Mouse (Mus musculus): ENCODE results near the gene Gpx6.
A peak's percentile ranks its signal among the peaks of the same experiment; 100 is the strongest.

The Gpx6 gene

DNA sequence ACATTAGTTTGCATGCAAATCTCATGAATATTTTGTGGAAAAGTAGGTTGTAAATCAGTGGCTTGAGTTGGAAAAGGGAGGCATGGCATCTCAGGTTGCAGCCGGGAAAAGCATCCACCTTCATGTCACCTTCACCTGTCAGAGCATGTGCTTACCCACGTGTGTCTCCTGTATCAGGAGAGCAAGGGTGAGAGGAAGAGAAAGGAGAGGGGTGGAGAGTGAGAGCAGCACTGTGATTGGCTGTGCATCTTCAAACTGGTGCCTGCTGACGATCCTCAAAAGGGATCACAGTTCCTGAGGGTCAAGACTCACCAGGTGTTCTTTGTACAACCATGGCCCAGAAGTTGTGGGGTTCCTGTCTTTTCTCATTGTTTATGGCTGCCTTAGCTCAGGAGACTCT lies at the start of gene Gpx6:
Gene Gpx6 (plus strand): TSS at position 200 of the 400 bp plus-strand sequence.
- no peak for DNase-seq

DNA sequence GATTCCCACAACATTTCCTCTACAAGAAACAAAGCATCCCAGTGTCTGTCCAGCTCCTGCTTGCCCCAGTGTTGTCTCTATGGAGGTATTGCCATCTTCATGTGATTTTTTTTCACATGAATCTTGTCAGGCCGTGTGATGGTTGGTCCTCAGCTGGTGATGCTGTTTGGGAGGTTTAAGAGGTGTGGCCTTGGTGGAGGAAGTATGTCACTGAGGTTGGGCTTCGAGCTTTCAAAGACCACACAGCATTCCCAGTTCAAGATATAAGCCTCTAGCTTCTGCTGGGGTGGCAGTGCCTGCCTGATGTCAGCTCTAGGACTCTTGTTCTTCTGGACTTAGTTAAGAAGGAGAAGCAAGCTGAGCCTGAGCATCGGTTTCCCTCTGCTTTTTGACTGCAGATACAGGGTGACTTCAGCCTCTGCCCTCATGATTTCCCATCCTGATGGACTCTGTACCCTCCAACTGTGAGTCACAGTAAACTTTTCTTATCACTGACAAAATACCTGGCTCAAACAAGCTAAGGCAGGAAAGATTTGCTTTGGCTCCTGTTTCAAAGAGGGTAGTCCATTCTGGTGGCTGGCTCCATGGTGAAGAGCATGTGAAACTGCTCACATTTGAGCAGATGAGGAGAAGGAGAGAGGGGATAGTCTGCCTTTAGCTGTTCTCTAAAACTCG lies 49.0 kb upstream of the Gpx6 start:
- DNase-seq: no peak

DNA sequence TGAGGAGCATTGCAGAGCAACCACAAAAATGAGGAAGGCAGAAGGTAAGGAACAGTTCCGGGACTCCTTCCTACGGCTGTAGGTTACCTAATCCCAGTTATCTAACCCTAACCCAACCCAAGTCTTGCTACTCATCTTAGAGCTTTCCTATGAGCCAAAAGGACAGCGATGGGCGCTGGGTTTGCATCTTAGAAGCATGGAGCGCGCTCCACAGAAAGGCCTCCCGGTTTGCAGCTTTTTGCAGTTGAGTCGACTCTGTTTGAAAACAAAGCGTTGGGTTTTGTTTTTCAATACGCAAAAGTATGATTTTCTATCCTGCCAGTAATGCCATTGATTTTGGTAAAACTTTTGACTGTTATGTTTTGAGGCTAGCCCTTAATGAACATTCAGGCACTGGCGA lies 48.0 kb upstream of the Gpx6 start:
- DNase-seq: no peak

DNA sequence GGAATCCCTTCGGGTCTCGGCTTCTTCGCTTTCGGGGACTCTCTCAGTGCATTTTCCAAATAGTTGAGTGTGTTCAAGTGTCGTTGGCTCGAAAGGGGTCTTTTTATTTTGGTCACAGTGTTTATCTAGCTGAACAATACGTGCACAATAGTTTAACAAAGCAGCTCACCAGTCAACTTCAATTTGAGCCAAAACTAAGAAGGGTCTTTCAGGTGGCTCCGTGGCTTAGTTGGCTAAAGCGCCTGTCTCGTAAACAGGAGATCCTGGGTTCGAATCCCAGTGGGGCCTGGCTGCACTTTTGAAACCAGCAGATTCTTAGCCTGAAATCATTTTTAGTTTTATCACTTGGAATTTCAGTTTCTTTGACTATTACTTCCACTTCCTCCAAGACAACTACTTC lies 47.6 kb upstream of the Gpx6 start:
- DNase-seq: no peak

DNA sequence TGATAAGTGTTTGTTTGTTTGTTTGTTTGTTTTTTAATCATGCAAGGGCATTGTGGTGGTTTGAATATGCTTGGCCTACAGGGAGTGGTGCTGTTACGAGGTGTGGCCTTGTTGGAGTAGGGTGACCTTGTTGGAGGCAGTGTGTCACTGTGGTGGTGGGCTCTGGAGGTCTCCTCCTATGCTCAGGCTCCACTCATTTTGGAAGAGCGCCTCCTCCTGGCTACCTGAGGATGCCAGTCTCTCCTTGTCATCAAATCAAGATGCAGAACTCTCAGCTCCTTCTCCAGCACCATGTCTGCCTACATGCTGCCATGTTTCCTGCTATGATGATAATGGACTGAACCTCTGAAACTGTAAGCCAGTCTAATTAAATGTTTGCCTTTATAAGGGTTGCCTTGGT lies 46.2 kb upstream of the Gpx6 start:
- DNase-seq: no peak

DNA sequence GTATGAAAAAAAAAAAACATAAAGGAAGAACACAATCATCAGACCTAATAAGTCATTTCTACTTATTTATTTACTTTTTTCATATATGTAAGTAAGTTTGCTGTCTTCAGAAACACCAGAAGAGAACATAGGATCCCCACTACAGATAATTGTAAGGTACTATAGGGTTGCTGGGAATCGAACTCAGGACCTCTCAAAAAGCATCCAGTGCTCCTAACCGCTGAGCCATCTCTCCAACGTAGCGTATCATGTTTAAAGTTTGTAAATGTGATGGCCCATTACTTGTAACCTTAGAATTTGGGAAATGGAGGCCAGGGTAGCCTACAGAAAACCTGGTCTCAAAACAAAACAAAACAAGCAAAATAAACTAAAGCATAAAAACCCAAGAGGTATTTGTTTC lies 44.4 kb upstream of the Gpx6 start:
- DNase-seq: no peak

DNA sequence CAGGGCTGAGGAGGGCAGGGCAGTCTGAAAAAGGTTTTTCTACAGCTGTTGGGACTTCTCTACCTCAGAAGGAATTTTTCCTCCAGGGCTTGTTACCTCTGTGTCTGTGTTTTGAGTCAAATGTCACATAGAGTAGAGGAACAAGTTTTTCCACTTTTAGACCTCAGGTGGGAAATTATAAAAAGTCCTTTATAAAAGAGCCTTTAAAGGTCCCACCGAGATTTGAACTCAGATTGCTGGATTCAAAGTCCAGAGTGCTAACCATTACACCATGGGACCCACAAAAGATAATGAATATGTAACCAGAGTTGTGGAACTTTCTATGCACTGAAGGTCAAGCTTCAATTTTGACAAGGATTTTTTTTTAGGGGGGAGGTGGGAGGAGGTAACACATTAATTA lies 43.7 kb upstream of the Gpx6 start:
- no peak for DNase-seq

DNA sequence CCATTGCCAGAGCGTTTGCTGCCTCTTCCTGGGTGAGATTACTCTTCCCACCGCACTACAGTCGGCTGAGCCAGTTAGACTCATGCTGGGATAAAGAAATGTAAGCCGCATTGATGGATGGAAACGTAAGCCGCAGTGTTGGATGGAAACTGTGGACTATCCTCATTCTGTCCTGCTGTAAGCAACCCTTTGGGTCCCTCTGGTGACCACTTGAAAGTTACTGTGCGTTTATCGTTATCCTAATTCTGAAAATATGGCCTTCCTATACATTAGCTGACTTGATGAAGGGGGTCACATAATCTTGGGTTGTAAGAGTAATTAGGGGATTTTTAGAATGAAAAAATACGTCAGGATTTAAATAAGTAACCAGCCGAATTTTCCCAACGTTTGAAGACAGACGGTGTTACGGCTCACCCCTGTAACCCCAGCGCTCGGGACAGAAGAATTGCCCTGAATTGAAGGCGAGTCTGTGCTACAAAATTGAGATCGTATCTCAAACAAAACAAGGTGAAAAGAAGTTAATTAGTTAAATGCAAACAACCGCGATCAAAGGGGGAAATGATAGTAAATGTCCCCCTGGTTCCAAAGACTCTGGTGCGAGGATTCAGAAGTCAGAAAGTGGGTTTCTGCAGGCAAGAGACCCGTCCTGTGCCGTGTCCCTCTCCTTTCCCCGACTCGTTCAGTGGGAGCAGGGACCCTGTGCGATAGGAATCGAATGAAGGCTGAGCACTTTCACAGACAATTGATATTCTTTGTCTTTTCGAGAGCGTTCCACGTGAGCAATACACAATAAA lies 36.7 kb upstream of the Gpx6 start:
- no peak for DNase-seq

DNA sequence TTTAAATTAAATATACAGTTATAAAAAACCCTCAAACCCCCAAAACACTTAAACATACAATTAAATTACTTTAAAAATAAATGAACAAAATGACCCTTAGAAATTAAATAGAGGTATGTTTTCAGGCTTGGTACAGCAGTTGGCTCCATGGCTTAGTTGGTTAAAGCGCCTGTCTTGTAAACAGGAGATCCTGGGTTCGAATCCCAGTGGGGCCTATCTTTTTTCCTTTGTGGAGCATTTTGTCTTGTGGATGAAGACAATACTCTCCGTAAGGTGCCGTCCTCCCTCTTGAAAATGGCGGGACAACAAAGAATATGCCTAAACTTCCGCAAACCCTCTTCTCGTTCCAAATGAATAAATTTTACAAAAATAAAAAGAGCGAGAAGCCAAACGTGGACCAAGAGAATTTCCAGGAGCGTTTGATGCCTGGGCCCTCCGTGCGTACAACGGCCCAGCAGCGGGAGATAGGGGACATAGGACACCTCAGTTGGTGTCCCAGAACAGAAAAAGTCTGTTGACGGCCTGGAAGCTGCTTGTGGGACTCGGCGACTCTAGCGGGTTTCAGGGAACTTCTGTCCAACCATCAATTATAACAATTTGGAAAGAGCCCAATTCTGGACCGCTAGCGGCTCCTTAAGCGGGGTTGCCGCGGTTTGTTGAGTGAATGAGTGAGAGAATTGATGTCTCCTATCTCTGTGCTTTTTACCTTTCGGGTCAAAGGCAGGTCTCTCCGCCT lies 35.9 kb upstream of the Gpx6 start:
- peak in 1 of 2 experiments; percentile 9 for DNase-seq

DNA sequence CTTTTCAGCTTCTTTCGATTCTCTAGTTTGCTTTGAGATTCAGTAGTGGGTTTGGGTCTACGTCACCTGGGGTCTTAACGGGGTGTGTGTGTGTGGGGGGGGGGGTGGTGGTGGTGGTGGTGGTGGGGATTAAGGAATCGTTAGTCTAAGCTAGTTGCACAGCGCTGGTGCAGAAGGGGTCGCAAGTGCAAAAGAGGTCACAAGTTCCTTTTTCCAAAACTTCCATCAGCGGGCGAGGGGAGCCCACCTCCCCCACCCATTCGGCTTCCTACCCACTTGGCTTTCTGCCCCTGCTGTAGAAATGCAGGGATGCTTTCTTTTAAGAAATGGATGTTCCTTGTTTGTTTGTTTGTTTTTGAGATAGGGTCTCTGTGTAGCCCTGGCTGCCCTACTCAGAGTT lies 35.4 kb upstream of the Gpx6 start:
- no peak for DNase-seq

DNA sequence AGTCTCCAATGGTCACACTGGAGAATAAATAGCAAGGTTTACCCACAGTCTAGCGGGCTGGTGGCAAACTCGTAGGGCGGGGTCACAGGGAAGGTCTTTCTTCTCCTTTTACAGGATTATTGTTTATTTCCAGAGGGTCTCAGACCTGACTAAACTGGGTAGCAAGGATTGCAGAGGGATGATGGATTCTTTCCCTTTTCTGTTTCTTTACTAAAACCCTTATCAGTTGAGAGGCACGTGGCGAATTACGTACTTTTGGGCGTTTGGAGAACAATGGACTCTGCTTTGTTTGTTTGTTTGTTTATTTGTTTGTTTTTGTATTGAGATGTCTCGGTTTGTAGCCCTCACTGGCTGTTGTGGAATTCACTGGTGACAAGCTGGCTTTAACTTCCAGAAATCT lies 32.8 kb upstream of the Gpx6 start:
- no peak for DNase-seq

DNA sequence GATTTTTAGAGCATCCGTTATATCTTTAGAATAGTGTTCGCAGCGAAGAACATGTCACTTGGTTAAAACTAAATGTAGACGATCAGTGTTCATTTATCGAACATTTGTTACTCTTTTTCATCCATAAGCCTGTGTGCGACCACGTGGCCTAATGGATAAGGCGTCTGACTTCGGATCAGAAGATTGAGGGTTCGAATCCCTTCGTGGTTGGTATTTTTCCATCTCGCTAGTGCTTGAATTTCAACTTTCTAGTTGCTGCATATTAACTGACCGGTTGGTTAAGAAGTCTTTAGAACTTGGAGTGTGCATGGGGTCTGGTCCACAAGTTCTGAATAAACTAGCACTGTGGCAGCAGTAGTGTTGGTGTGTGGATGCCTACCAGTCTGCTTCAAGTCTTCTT lies 32.4 kb upstream of the Gpx6 start:
- DNase-seq: peak; percentile 7 to 48

DNA sequence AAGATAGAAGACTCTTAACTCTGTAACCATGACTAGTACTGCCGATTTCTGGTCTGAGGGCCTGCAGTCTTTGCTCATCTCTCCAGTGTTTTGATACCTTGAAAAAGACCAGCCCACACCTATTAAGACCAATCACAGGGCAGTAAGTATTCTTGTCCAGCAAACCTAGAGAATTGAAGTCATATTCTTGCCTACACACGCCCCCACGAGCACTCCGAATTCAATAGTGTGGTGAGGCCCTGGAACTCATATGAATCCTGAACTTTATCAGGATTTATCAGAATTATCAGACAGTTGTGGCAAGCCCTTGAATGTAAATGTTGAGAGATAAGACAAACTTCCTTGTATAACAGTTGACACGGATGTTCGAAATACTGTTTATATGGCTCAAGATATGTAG lies 19.3 kb upstream of the Gpx6 start, which contains the start of gene Gpx5:
Gene Gpx5 (minus strand): TSS at position 101 of the 400 bp plus-strand sequence.
- no peak for DNase-seq

DNA sequence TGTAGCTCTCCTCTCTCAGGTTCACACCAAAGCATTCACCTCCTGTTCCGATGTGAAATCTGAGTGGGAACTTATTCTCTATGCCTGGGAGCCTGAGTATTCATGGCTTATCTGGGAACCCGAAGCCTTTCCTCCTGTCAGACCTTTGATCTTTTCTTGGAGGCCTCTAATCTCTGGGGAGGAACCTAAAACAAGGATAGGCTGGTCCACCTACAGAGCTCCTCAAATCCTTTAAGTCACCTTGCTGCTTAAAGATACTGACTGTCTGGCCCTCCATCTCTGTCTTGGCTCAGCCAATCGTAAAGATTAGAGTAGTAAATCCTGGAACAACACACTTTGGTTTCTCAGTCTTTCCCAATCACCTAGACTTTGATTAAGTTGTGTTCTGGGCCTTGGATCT lies 13.4 kb upstream of the Gpx6 start:
- DNase-seq: no peak

DNA sequence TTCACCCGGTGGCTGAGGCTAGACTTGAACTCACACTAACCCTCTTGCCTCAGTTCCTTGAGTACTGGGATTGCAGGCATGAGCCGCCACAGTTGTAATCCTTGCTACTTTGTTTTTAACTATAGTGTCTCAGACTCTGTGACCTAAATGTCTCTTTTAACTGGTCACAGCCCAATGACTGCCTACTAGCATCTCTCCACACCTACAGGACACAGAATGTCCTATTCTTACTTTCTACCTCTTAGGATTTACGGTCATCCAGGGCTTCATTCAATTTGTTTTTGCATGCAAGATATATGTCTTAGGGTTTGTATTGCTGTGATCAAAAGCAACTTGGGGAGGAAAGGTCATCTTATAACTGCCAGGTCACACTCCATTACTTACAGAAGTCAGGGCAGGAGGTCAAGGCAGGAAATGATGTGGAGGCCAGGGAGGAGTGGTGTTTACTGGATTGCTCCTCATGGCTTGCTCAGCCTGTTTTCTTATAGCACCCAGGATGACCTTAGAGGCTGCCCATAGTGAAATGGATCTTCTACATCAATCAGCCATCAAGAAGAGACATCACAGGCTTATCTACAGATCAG lies 7.3 kb upstream of the Gpx6 start:
- DNase-seq: no peak

DNA sequence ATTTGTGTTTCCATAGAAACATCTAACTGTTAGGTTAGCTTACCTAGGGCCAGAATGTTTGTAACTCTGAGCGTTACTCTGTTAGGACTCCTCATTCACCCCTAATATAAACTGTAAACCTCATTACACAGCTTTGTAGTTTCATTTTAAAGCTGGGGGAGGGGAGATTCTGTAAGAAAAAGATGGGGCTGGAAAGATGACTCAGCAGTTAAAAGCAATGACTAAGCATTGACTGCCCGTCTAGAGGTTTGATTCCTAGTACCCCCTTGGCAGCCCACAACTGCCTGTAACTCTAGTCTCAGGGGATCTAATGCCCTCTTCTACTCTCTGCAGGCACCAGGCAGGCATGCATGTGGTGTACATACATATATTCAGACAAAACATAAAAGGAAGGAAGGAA lies 2.1 kb upstream of the Gpx6 start:
- DNase-seq: no peak

DNA sequence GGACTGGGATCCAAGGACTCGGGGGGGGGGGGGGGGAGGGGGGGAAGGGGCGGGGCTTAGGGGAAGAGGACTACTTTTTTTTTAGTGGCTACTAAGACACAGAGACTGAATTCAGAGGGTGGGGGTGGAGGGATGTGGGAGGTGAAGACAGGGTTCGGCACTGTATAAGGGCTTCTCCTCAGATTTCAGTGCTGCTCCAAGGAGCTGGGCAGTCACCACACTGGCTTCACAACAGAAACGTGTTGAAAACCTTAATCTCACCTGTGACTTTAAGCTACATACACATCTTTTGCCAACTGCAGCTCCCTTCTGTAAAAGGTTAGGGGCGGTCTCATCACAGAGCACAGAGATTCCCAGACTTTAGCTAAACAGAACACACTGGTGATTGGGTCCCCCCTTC lies 929 bp downstream of the Gpx6 start:
- DNase-seq: no peak

DNA sequence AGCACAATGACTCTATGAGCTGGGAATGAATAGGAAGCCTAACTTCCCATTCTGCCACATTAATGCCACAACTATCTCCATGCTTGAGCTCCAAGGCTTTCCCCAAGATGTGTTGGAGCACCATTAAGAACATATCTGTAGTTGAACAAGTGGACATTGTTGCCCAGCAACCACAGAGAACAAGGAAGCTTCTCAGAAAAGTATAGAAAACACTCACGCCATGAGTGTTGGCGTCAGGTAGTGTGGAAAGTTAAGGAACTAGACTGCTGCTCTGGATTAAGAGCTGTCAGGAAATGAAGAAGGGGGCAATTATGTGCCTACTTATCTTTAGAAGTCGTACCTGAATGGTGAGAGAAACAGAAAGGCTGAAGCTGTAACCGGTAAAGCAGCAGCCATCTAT lies 2.0 kb downstream of the Gpx6 start:
- DNase-seq: no peak

DNA sequence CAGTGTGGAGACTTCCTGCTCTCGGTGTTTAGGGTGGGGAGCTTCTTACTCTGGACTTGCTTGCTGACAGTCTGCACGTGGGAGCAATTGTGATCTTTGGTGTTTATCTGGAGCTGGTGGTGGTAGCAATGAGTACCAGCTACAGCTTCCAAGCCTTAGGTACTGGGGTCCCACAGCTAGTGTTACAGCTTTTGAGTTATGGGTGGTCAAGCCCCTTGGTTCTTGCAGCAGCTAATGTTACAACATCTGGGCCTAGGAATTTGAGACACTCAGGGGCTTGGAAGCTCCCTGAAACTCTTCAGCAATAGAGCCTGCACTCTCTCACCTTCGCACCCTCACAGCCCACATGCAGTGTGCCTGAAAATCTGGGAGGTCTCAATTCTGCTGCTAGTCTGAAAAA lies 8.3 kb downstream of the Gpx6 start:
- no peak for DNase-seq

DNA sequence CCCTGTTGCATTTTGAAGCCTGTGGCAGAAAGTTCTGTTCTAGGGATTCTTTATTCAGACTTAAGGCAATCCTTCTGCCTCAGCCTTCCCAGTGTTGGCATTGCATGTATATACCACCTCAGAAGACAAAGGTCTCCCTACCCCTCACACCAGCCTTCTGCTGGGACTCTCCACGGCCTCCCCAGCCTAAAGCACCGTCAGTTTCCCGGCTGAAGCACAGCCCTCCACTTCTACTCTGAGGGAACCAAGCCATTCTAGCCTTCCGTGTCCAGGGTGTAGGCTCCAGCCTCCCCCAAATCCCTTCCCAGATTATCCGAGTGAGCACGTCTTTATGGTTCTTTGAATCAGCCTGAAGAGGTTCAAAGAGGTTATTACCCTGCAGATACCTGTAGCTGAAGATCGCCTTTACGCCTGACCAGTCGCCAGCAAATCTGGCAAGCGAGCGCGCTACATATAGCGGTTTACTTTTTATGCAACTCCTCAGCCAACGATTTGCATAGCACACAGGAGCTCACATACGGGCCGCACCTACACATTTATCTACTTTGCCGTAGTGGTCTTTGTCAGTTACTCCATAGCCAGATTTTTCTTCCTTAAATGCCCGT lies 10.1 kb downstream of the Gpx6 start:
- DNase-seq: no peak

DNA sequence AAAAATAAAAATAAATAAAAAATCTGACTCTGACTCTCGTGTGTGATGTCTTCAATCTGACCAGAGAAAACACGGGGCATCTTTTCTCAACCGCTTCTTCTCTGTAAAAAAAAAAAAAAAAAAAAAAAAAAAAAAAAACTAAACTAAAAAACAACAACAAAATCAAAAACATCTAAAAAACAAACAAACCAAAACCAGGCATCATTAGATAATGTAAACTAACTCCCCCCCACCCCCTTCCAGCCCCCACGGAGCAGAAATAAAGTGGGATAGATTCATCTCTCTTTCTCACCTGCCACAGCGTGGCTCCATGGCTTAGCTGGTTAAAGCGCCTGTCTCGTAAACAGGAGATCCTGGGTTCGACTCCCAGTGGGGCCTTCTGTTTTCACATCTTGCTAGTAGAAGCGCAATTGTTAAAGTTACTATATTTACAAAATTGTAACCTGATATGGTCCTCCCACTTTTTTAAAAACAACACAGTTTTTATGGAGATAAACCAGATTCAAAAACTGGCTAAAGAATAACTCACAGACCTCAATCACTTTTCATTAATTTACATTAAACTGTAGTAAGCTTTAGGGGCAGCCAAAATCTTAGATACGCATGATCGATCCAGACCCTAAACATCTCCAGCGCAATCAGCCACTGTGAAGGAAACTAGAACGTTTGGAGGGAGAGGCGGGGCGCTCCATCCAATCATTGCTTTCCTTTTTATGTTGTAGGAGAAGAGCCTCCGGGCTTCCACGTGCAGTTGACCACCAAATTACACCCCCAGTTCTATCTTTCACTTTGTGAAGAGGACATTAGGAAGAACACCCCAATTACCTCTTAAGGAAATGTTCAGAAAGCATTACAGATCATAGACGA lies 10.8 kb downstream of the Gpx6 start:
- DNase-seq: no peak

DNA sequence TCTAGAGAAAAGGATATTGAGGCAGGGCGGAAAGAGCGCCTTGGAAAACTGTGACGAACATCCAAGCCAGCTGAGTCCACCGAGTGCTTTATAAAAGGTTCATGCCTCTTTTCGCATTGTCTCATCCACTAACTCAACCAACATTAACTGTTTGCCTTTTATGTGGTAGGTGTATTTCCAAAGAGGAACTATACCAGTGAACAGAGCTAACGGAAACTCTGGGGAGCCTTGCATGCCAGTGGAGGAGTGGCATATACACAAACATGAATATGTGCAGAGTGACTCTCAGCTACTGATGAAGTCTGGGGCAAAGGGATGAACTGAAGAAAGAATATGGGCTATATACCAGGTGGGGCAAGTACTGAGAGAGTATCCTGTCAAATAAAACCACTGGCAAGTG lies 11.5 kb downstream of the Gpx6 start:
- no peak for DNase-seq

Measured in thymus, adult 18-20 months (tissue).